Mouse (Mus musculus): ENCODE measurements at regions not wholly inside any gene's neighbourhood (a gene's known extent, or its start where the extent isn't known, plus 50 kb on each side); places are given as distances from the start of the nearest gene placed in this dataset.

DNA sequence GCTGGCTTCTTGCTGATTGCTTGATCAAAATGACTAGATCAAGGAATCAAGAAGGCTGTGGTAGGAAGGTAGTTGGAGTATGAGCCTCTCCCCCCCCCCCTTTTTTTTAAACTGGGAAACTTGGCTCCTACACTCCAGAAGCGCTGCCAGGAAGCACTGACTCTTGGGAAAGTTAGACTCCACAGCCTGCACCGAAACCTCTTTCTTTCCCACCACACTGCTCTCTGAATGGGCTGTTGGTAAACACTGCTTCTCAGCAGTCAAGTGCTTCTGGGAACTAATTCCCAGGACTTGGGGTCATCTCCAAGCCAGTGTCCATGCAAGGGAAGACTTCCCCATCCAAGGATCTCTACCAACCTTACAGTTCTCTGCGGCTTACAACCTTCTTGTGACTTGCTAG, 73.2 kb downstream of the Dad1 start:
- TF ChIP-seq CTCF (IDR thresholded peaks at IDR 0.05; ENCODE audit: control insufficient read depth, insufficient read depth, insufficient replicate concordance, low read depth, low read length) (no peak), POLR2A (IDR thresholded peaks at IDR 0.05; ENCODE audit: control insufficient read depth, low read depth, low read length) (no peak)

Data from testis, adult 2 months (tissue).